Mouse (Mus musculus) lung, embryonic 16.5 days (tissue): ENCODE measurements at regions not wholly inside any gene's neighbourhood (a gene's known extent, or its start where the extent isn't known, plus 50 kb on each side); places are given as distances from the start of the nearest gene placed in this dataset.

ENCODE experiments used
- ATAC-seq: fragments of 200-750 bp; cut with Nextera tagmentation; 2 replicates; pipeline ENCODE4 v1.8.0; 2017; ENCODE audit warnings: low read depth, mild to moderate bottlenecking, moderate library complexity
- H3K27ac ChIP-seq: fragments of 300-500 bp; sonication (generic); 2 replicates; pipeline ENCODE4 v1.5.1; 2014; ENCODE audit warnings: mild to moderate bottlenecking, control low read depth, low read length
- H3K27me3 ChIP-seq: fragments of 300-500 bp; sonication (generic); 2 replicates; pipeline ENCODE4 v1.6.1; 2014; ENCODE audit warnings: low read depth, low read length, mixed read lengths; ENCODE audit not compliant: control insufficient read depth, insufficient read depth
- H3K36me3 ChIP-seq: fragments of 300-500 bp; sonication (generic); 2 replicates; pipeline ENCODE4 v1.6.1; 2014; ENCODE audit warnings: low read length; ENCODE audit not compliant: control insufficient read depth, insufficient read depth
- H3K4me1 ChIP-seq: fragments of 300-500 bp; sonication (generic); replicated peaks from 2 replicates; pipeline ENCODE4 v1.6.1; 2014; ENCODE audit warnings: low read length, mixed read lengths; ENCODE audit not compliant: control insufficient read depth, insufficient read depth
- H3K4me2 ChIP-seq: fragments of 300-500 bp; sonication (generic); 2 replicates; pipeline ENCODE4 v1.6.1; 2014; ENCODE audit warnings: low read depth, low read length, control low read depth
- H3K4me3 ChIP-seq: fragments of 300-500 bp; sonication (generic); 2 replicates; pipeline ENCODE4 v1.5.1; 2014; ENCODE audit warnings: mild to moderate bottlenecking, low read length, control low read depth
- H3K9ac ChIP-seq: fragments of 300-500 bp; sonication (generic); 2 replicates; pipeline ENCODE4 v1.6.1; 2014; ENCODE audit warnings: low read length, control low read depth
- H3K9me3 ChIP-seq: fragments of 300-500 bp; sonication (generic); 2 replicates; pipeline ENCODE4 v1.6.1; 2016; ENCODE audit warnings: low read length; ENCODE audit not compliant: control insufficient read depth
- whole genome bisulfite sequencing: fragments of 180-500 bp; shearing (Covaris S2); extraction: QIAGEN DNeasy Blood & Tissue Kit; methylation state at CpG from one replicate; pipeline ENCODE4 v1.1.7; 2014; 5-methylcytosine and 5-hydroxymethylcytosine counted together

GRCm38 (mm10) chr2:8452566-8453243 is 943.3 kb upstream of the Celf2 start:
- Histone ChIP-seq H3K36me3 (no peaks in the 10 kb centered on the region), H3K9ac (no peak overlapping the region), H3K27ac (no peak overlapping the region), H3K4me1 (no peaks in the 10 kb centered on the region), H3K4me2 (no peak overlapping the region), H3K9me3 (no peaks in the 10 kb centered on the region), H3K27me3 (no peaks in the 10 kb centered on the region), H3K4me3 (no peak overlapping the region)
- WGBS = 53% methylated on average over 3 of the region's 3 CpGs
- no peak for ATAC-seq

DNA sequence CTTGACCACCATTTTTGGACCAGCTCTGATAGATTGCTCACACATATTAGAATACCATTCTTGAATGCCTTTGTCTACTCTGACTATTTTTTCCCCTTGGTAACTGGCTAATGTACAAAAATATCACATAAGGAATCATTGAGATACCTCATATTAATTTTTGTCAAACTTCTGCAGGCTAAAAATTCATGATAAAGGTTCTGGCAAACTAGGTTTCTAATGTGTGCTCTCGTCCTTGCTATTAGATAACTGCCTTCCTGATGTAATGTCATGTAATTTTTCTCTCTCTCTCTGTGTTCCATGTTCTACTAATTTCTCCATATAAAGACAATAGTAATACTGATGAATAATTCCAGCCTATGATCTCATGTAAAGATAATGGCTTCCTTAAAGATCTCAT is 931.9 kb upstream of the Celf2 start:
- ATAC-seq = no peak
- H3K4me3 ChIP-seq = no peak overlapping the region
- 61% methylated on average over 1 of the region's 1 CpGs for WGBS
- H3K27me3 ChIP-seq = no peaks in the 10 kb centered on the region
- H3K36me3 ChIP-seq = no peaks in the 10 kb centered on the region
- no peaks in the 10 kb centered on the region for H3K9me3 ChIP-seq
- H3K27ac ChIP-seq = no peak overlapping the region
- H3K4me1 ChIP-seq = no peaks in the 10 kb centered on the region
- H3K9ac ChIP-seq = no peak overlapping the region
- H3K4me2 ChIP-seq = no peak overlapping the region

DNA sequence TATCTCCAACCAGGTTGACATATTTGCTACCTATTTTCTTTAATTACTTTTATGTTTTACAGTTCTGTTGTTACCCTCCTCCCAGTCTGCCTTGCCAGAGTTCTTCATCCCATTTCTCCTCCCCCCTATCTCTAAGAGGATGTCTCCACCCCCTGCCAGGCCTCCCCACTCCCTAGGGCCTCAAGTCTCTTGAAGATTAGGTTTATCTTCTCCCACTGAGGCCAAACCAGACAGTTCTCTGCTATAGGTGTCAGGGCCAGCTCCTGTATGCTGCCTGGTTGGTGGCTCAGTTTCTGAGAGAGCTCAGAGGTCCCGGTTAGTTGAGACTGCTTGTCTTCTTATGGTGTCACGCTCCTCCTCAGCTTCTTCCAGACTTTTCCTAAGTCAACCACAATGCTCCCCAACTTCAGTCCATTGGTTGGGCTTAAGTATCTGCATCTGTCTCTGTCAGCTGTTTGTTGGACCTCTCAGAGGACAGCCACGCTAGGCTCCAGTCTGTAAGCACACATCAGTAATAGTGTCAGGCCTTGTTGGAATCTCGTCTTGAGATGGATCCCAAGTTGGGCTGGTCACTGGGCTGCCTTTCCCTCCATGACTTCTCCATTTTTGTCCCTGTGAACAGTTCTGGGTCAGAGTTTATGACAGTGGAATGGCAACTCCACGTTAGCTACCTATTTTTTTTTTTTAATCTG is 920.4 kb upstream of the Celf2 start:
- Histone ChIP-seq H3K9ac (no peak overlapping the region), H3K27ac (no peak overlapping the region), H3K4me3 (no peak overlapping the region), H3K9me3 (no peaks in the 10 kb centered on the region), H3K4me2 (no peak overlapping the region), H3K4me1 (no peaks in the 10 kb centered on the region), H3K36me3 (no peaks in the 10 kb centered on the region), H3K27me3 (no peaks in the 10 kb centered on the region)
- WGBS = 64% methylated on average over 5 of the region's 5 CpGs
- no peak for ATAC-seq

GRCm38 (mm10) chr2:8428145-8428544 is 918.8 kb upstream of the Celf2 start:
- 67% methylated on average over 2 of the region's 2 CpGs for WGBS
- H3K4me3 ChIP-seq = no peak overlapping the region
- no peaks in the 10 kb centered on the region for H3K9me3 ChIP-seq
- no peaks in the 10 kb centered on the region for H3K4me1 ChIP-seq
- no peak overlapping the region for H3K9ac ChIP-seq
- no peak overlapping the region for H3K27ac ChIP-seq
- no peak overlapping the region for H3K4me2 ChIP-seq
- no peak for ATAC-seq
- no peaks in the 10 kb centered on the region for H3K36me3 ChIP-seq
- H3K27me3 ChIP-seq = no peaks in the 10 kb centered on the region

- no peaks in the 10 kb centered on the region for H3K36me3 ChIP-seq
- no peak overlapping the region for H3K9ac ChIP-seq
- no peak for ATAC-seq
- WGBS = 61% methylated on average over 1 of the region's 1 CpGs
- no peaks in the 10 kb centered on the region for H3K27me3 ChIP-seq
- no peak overlapping the region for H3K4me3 ChIP-seq
- H3K4me1 ChIP-seq = no peaks in the 10 kb centered on the region
- H3K9me3 ChIP-seq = no peaks in the 10 kb centered on the region
- no peak overlapping the region for H3K27ac ChIP-seq
- H3K4me2 ChIP-seq = no peak overlapping the region
Observed at GRCm38 (mm10) chr2:8427720-8428119, 918.4 kb upstream of the Celf2 start.

- H3K4me3 ChIP-seq = no peak overlapping the region
- no peaks in the 10 kb centered on the region for H3K4me1 ChIP-seq
- no peak overlapping the region for H3K4me2 ChIP-seq
- H3K9me3 ChIP-seq = no peaks in the 10 kb centered on the region
- H3K27me3 ChIP-seq = no peaks in the 10 kb centered on the region
- H3K9ac ChIP-seq = no peak overlapping the region
- ATAC-seq = peak; percentile 93
- no peaks in the 10 kb centered on the region for H3K36me3 ChIP-seq
- H3K27ac ChIP-seq = no peak overlapping the region
- 22% methylated on average over 3 of the region's 3 CpGs for WGBS
Observed at GRCm38 (mm10) chr2:8415917-8416316, 906.6 kb upstream of the Celf2 start.

GRCm38 (mm10) chr2:8394128-8394527 is 884.8 kb upstream of the Celf2 start:
- 71% methylated on average over 4 of the region's 4 CpGs for WGBS
- Histone ChIP-seq H3K4me1 (no peaks in the 10 kb centered on the region), H3K9me3 (no peaks in the 10 kb centered on the region), H3K4me2 (no peak overlapping the region), H3K4me3 (no peak overlapping the region), H3K36me3 (no peaks in the 10 kb centered on the region), H3K9ac (no peak overlapping the region), H3K27me3 (no peaks in the 10 kb centered on the region), H3K27ac (no peak overlapping the region)
- no peak for ATAC-seq

DNA sequence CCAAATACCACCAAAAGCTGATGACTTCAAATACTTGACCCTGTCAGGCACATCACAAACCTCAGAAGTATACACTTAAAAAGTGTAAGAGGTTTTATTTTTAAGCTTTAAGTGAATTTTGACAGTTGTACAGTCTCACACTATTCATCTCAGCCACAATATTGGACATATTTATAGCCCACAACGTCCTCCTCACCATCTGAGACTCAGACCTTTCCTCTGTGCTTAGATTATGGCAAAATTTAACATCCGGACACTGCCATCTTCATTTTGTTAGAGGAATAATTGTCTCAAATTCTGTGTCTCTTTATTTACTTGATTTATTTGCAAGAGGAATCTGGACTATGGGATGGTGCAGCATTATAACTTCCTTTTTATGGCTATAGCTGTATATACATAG is 880.2 kb upstream of the Celf2 start:
- Histone ChIP-seq H3K4me3 (no peak overlapping the region), H3K36me3 (no peaks in the 10 kb centered on the region), H3K4me2 (no peak overlapping the region), H3K27me3 (no peaks in the 10 kb centered on the region), H3K9me3 (no peaks in the 10 kb centered on the region), H3K9ac (no peak overlapping the region), H3K4me1 (no peaks in the 10 kb centered on the region), H3K27ac (no peak overlapping the region)
- 36% methylated on average over 2 of the region's 2 CpGs for WGBS
- no peak for ATAC-seq

- Histone ChIP-seq H3K4me2 (no peak overlapping the region), H3K9me3 (no peaks in the 10 kb centered on the region), H3K27me3 (no peaks in the 10 kb centered on the region), H3K9ac (no peak overlapping the region), H3K4me3 (no peak overlapping the region), H3K4me1 (no peaks in the 10 kb centered on the region), H3K36me3 (no peaks in the 10 kb centered on the region), H3K27ac (no peak overlapping the region)
- 41% methylated on average over 1 of the region's 1 CpGs for WGBS
- ATAC-seq = no peak
Observed at GRCm38 (mm10) chr2:8380246-8380645, 870.9 kb upstream of the Celf2 start.
